Mouse (Mus musculus) cerebellum, adult 9-10 months (tissue): Measurements from ENCODE around the gene Sectm1b.
"Not testable (repeated sequence)": the region's sequence is repeated elsewhere in the genome, so short reads cannot be mapped to it uniquely, and the experiment has no call there.

ENCODE experiments used
- DNase-seq: peaks from one replicate; pipeline ENCODE4 v3.0.0; 2022

The Sectm1b gene

DNA sequence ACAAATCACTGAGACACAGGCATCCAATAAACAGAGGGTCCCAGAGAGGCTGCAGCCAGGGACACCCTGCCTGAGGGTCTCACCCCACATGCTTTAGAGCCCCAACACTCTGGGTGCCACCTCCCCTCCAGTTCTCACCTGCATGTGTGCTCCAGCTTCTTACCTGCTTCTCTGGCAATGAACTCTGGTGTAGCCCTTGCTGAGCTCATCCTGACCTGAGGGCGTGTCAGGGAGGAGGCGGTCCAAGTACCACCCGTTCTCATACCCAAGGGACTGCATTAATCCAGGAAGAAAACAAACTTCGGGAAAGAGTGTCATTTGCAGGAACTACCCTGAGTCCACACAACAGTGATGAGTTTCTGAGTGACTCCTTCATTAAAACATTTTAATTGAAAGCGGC lies at the start of gene Sectm1b:
Gene Sectm1b (minus strand): TSS at position 191 of the 400 bp plus-strand sequence.
- no peak for DNase-seq

DNA sequence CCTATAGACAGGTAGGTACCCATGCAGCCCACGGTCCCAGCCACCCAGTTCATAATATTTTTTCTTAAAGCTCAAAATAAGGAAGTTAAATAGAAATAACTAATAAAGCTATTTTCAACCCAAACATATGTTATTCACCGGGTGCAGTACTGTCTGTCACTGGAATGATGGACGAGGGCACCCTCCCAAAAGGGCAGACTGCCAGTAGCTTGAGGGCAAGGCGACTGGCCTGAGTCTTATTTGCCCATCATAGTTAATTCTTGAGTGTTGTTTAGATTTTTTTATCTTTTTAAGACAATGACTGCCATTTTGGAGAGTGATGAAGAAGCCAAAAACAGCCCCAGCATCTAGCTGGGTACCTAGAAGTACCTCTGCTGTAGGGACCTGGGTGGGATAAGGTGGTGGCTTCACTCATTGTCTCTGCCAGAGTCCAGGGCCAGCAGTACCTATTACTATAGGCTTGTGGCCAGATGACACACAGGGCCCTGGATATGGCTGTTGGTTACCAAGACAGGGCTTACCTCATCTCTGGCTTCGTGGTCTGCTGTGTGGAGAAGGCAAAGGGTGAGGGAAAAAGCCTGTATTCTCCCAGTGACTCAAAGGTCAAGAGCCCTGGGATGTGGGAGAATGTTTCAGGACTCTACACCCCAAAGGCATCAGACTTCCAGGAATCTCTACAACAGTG lies 48.9 kb upstream of the Sectm1b start:
- peak; percentile 76 for DNase-seq

DNA sequence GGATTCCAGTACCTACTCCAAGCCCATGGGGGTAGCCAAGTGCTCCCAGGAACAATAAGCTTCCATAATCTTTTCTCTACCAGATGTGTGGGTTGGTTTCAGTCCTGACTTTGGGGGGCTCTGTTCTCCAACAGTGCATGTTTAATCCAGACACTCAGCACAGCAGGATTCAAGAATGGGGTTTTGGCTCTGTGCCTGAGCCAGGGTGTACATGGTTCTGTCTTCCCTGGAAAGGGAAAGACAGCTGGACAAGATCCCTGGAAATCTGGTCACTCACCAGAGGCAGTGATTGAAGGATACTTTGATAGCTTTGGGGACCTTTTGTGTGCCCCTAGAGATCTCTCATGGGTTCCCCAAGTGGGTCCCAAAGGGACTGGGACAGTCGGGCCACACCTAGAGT lies 48.2 kb upstream of the Sectm1b start:
- peak; percentile 10 for DNase-seq

DNA sequence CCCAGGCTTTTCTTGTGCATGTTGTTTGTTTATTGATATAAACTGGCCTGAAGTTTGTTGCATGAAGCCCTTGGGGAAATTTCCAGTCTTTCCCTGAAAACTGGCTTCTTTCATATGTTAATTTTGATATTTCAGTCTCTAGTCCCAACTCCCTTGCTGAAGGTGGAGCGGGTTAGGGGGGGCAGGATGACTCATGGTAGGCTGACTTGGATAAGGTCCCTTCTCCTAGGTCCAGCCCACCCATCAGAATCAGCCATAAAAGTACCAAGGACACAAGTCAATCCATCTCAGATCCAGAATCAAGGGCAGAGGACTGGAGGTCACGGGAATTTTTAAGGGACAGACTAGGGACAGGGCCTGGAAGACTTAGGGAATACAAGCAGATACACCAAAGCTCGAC lies 47.7 kb upstream of the Sectm1b start:
- no peak for DNase-seq

DNA sequence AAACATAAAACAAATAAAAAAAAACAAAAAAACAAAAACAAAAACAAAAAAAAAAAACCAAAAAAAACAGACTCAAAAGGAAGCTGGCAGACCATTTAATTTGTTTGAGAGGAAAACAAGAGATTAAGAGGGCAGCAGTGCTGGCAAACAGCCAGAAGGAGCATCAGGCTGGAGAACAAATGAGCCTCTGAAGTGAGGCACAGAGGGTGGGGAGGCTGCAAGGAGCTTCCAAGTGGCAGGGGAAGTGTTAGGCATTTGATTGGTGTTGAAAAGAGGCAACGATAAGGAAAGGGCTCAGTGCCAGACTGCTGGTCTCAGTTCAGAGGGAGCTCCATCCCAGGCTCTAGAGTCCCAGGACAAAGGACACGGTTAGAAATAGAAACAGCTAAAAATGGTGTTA lies 46.6 kb upstream of the Sectm1b start:
- peak; percentile 29 for DNase-seq

DNA sequence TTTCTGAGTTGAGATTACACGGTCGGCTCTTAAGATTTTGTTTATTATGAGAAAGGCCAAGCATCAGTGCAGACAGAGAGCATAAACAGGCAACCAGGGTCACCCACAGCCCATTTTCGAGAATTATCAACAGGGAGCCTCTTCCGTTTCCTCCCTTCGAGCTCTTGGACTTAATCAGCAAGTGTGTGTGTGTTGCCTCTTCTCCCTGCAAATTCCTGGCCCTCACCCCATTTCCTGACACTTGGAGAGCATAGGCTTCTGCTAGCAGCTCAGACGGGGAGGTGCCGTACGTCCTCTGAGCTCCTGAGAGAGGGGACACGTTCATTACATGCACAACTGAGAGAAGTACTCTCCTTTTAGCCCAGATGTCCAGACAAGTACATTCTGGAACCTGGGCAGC lies 44.7 kb upstream of the Sectm1b start:
- DNase-seq = no peak

DNA sequence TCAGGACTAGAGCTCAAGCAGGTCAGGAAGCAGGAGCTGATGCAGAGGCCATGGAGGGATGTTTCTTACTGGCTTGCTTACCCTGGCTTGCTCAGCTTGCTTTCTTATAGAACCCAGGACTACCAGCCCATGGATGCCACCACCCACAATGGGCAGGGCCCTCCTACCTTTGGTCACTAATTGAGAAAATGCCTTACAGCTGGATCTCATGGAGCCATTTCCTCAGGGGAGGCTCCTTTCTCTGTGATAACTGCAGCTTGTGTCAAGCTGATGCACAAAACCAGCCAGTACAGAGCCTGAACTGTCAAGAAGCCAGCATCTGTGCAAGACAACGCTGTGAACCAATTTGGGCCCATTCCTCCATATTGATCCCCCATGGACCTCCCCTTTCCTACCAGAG lies 43.9 kb upstream of the Sectm1b start:
- not testable (repeated sequence) for DNase-seq

DNA sequence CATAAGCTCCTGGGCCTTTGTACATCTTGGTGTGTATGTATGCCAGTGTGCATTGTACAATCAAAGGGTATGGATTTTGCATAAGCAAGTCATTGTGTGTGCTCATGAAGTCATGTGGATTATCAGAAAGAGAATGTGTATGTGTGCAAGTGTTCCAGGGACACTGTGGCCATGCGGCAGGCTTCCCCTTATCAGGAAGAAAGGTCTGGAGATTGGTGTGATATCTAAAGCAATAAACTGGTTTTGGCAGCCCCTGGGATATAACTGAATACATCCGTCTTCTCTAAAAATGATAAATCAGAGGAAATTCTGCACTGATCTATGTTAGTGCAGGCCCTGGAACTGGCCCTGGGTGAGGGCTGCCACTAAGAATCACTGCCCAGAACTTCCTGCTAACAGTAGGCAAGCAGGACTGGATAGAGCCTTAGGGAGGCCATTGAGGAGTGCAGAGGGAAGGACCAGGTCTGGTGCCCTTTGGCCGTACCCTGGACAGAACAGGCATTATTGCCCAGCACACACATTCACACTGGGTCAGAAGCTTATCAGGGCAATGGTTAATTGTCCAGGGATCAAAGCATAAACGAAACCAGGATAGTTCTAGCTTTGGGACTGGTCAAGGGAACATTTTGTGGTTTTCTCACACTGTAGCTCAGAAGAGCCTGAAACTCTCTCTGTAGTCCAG lies 37.9 kb upstream of the Sectm1b start:
- DNase-seq = no peak

DNA sequence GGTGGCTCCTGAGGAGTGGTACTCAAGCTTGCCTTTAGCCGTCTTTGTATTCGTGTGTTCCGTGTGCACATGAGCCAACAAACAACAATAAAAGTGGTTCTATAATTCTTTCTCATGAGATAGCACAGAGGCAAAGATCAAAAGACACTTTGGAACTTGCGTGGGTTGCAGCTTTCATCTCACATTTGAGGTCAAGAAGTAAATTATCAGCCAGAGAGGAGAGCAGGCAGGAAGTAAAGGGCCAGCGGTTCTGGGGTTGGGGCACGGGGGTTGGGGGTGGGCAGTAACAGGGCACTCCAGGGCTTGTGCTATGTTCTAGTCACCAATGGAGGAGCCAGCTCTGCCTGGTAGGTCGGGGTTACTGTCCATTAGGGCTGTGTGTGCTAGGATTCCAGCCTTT lies 37.3 kb upstream of the Sectm1b start:
- no peak for DNase-seq

DNA sequence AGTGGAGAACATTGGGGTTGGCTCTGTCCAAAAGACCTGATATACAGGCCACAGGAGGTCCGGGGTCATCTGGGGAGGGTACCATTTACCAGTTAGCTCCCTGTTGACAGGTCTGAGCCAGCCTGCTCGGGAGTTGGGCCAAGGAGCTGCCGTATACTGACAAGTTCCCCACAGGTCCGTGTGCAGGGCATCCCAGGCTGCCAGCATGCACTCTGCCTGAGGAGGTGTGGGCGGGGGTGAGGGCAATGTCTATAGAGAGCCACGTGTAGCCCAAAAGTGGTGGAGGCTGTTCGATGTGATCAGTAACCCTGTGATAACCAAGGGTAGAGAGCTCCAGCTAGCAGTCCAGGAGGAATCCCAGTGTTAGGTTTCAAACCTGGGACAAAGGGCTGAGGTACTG lies 36.4 kb upstream of the Sectm1b start:
- no peak for DNase-seq

DNA sequence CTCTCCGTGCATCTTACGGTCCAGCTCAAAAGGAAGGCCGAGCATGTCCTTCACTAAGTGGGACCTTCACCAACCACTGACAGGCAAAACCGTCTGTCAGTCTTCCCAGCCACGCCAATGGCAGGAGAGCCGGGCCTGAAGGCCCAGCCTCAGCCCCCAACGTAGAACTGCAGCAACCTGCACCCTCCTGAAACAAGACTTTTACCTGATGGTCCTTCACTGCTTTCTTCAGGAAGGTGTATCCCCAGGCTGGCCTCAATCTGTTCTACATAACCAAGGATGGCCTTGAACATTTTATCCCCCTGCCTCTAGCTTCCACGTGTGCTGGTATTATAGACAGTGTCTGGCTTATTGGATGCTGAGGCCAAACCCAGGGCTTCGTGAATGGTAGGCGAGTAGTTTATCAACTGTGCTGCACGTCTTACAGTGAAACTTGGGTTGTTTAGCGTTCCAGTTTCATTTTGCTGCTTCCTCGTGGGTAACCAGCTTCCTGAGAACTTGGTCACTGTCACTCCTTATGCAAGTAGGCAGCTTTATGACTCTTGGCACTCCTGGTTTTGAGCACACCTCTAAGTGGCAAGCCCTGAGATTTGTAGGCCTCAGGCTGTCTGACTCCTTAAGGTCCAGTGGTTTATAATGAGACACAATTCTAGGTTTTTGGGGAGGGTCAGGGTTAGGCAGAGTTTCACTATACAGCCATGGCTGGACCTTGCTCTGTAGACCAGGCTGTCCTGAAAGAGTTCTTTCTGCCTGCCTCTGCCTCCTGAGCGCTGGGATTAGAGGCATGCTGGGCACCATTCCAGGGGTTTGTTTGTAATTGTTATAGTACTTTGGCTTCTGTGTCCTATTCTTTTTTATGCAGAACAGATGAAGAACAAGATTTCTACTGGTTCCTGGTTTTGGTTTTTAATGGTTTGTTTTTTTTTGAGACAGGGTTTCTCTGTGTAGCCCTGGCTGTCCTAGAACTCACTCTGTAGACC lies 29.5 kb upstream of the Sectm1b start:
- DNase-seq = no peak

DNA sequence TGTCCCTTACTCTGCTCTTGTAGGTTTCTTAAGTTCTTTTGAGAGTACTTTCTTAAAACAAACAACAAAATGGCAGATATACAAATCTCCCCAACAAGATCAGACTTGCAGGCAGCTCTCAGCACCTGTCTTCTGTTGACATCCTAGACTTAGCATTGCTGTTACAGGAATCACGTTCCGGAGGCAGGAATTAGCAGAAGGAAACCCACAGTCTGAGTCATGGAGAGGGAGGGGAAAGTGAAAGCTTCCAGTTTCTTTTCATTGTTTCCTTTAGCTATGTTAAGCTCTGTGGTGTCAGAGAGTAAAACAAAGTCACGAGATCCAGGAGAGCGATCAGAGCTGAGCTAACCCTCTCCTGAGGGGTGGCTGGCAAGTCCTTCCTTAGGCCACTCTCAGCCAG lies 27.6 kb upstream of the Sectm1b start:
- no peak for DNase-seq

DNA sequence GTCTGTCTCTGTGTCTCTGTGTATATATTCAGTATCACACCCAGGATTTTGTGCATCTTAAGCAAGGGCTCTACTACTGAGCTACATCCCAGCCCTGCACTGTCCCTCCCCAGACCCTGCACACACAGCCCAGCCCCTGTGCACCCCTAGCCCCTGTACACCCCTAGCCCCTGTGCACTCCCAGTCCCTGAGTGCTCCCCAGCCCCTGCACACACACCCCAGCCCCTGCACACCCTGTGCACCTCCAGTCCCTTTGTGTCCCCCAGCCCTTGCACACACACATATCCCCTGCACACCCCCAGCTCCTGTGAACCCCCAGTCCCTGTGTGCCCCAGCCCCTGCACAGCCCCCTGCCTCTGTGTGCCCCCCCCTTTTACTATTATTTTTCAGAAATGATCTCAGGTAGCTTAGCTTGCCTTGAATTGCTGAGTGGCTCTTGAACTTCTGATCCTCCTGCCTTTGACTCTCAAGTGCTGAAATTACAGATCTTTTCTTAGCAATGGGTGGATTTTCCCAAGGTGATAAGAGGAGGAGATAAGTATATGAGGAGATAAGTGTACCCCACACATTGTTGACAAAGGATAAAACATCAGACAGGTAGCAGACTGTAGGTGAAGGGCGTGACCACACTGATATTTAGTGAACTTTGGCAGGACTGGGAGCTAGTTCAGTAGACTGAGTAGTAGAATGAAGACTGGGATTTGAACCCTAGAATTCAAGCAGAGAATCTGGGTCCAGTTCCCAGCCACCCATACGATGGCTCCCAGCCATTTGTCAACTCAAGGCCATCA lies 26.6 kb upstream of the Sectm1b start:
- DNase-seq = no peak

DNA sequence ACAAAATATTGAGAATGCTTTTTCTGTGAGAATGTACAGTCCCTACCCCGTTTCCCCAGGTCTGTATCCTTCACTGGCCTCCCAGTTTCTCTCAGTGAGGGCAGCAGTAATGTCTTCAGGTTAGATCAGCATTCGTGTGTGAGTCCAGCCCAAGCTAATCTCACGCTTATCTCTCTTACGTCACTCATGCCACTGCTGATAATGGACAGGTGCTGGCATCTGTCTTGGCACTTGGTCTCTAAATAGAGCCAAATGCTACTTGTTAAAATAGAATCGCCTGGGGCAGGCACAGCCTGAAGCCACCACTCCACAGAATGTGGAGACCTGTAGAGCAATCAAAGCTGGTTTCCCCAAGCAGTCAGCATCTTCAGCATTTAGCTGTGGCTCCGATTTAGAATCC lies 25.6 kb upstream of the Sectm1b start:
- DNase-seq = no peak

DNA sequence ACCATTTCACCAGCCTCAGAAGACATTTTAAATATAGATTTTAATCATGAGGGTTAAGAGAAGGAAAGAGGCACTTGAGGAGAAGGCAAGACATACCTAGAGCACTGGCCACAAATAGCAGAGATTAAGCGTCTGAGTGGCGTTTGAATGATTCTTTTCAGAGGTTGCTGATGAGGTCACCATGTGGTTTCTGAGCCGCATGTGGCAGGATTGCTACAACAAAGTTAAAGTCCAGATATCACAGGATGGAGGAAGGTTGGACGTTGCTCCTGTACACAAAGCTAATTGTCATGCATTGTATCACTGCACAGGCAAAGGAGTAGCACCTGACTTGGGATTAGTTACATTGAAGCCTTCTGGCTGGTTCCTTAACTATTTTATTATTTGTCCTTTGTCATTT lies 22.9 kb upstream of the Sectm1b start:
- no peak for DNase-seq

DNA sequence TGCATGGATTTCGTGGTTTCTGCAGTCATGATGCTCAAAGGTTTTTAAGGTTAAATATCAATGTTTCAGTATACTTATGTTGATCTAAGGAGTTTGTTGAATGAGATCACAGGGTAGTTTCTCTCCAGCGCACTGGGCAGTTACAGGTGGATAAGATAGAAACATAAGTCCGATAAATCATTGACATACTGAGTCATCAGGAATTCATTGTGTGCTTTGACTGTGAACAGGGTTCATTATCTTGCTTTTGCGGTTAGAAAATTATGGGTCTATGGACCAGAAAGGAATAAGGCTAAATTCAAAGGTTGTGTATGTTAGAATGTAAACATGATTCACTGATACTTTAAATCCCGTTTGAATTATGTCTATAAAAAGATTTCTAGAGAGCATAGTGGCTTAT lies 21.8 kb upstream of the Sectm1b start:
- DNase-seq = no peak

DNA sequence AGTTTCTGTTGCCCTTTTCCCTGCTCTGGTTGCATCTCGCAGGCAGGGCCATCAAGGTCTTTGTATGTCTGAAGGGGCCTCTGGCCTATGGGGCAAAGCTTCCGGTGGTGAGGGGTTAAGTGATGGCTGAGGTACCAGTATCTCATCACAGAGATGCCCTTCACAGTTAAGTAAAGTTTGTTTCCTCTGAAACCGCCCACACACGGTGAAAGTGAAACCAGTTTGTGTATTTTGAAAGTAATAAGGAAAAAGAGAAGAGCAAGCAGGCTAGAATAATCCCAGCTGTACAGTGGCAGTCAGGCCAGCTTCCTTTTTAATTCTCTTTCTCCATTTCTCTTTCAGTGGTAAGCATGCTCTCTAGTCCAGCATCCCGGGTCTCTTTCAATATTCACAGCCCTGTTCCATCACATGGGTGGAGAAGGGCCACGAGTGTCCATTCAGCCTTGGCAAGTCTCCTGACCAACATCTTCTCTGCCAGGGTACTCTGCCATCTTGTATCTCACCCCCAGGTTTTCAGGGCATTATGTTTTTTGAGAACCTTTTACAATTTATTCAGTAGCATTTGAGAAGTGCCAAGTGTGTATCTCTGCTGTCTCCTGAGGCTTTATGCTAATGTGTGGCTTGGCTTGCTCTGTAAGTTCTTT lies 19.6 kb upstream of the Sectm1b start:
- no peak for DNase-seq

DNA sequence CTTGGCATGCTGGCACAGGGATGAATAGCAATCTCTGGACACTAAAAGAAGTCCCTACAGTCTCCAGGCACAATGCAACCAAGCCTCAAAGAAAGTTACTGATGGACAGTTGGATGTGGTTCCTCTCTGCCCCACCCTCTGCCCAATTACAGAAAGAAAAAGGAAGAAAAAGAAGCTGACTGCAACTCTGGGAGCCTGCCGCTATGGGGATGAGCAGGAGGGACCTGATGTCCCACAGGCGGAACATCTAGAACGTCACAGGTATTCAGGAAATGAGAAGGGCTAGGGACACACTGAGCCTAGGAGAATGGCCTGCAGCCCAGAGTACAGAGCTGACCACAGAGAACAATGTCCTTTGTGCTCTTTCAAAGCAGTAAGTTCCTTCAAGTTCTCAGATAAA lies 18.9 kb upstream of the Sectm1b start:
- no peak for DNase-seq

DNA sequence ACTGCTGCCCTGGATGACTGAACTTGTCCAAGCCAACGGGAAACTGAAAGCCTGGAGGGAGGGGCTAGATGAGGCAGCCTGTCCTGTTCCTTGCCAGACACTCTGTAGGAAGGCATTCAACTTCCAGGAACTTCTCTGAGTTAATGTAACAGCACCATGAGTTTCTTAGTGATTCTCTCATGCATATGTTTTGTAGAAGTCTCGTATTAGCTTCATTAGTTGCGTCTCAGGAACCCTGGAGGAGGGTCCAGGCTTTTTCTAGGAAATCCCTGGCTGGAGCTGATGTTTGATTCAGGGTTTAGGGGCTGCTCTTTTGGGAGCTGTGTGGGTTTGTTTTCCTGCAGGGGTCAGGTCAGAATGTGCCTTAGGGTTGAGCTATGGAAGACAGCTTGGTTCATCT lies 17.8 kb upstream of the Sectm1b start, which contains the start of gene Sectm1a:
Gene Sectm1a (minus strand): TSS at position 101 of the 400 bp plus-strand sequence.
- no peak for DNase-seq

DNA sequence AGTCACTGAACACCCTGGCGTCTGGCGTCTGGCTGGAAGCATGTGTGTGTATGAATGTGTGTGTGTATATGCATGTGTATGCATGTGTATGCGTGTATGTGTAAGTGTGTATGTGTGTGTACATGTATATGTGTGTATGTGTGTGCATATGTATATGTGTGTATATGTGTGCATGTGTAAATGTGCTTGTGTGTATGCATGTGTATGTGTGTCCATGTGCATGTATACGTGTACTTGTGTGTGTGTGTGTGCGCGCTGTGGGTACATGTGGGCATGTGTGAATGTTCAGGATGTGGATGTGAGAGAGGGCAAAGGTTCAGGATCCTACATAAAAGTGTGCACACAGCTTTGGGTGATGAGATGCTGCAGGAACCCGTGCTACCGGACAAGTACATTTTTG lies 17.0 kb upstream of the Sectm1b start:
- no peak for DNase-seq

DNA sequence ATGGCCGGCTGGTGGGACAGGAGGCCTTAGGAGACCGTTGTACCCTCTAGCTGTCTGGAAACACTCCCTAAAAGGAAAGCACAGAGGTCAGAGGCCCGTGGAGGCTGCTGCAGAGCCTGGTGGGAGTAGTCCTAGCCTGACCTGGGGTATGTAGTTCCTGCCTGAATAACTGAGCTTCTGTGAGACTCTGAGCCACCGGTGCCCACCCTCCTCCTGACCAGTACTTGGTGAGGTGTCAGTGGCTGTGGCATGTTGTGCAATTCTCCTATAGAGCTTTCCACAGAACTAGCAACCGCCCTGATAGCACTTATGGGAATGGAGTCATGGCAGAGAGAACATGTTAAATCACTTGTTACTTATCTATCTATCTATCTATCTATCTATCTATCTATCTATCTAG lies 12.3 kb upstream of the Sectm1b start:
- no peak for DNase-seq

DNA sequence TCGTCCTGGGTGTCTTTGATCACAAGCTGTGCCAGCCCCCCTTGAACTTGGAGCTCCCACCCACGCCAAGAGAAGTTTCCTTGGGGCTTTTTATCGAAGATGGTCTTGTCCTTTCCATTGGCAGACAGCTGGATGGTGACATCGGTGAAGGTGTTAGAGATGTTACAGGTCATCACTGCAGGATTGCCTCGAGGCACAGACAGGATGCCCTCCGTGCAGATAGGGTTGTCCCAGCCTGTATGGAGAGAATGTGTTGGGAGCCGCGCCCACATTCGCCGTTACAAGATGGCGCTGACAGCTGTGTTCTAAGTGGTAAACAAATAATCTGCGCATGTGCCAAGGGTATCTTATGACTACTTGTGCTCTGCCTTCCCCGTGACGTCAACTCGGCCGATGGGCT lies 6.3 kb upstream of the Sectm1b start:
- not testable (repeated sequence) for DNase-seq
